Mouse (Mus musculus) kidney, adult 10 weeks (tissue): ENCODE measurements around the gene Etv3. TPM values are rescaled to one million over a fixed set of nuclear protein-coding genes. Genes with fewer than 3 reads are reported as not detected.

Experiments used
- polyA plus RNA-seq: library from polyadenylated mRNA; stranded (reverse); fragments of 350-450 nt; fragmentation: Illumina TruSeq; extraction: RNeasy Lipid Tissue Mini Kit (QIAGEN cat#74804); gene quantifications from one replicate; pipeline ENCODE4 v1.2.3, GENCODE M21; 2014; ENCODE audit warnings: low read depth, low replicate concordance

Gene Etv3
- 9.6 TPM for polyA plus RNA-seq

GRCm38 (mm10) chr3:87525043-87525836 is at the start of gene Etv3:
TSS of gene Etv3 (plus strand) at chr3:87525407.

Other genes with a start within 250 kb of the Etv3 start
- gene Cd5l, start 167.5 kb upstream of the Etv3 start, polyA plus RNA-seq = not detected
- not detected for gene Fcrl1, start 149.0 kb upstream of the Etv3 start, polyA plus RNA-seq
- not detected for gene Fcrl5, start 89.6 kb upstream of the Etv3 start, polyA plus RNA-seq
- gene Arhgef11, start 92.2 kb downstream of the Etv3 start, polyA plus RNA-seq = 22.6 TPM
- gene Lrrc71, start 223.2 kb downstream of the Etv3 start, polyA plus RNA-seq = not detected